Comparison of ENCODE assay signal across 14 mouse cellular contexts in the genomic region with DNA sequence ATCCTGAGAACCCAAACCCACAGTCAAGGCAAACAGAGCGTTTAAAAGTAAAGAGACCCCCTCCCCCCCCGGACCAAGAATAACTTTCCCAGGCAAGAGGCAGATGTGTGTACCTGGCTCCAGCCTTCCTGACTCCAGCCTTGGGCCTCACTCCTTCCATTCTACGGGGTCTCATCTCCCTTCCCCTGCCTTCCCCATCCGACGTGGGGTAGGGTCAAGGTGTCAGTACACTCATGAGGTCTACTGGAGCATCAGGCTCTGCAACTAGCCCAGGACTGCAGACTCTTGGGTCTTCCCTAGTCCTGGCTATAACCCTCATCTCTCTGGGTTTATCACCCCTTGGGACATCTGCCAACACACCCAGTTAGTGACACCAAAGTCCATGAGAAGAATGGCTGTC. TPM values are rescaled to one million over a fixed set of nuclear protein-coding genes. Genes with fewer than 3 reads are reported as not detected.
DNase-seq lines count a peak whose midpoint lies in the region; ATAC-seq and TF ChIP-seq lines count a peak whose summit lies in the region.
"Had no signal": no experiment of that assay in that cellular context is flagged by ENCODE, and none has a peak within 500 bp of the region (broad histone marks: within the 10 kb centered on the region; RNA-seq: fewer than 3 reads in every experiment).

No protein-coding gene starts in this region.

- 73% methylated on average over 5 of the region's 5 CpGs for WGBS in heart, embryonic 16.5 days
- 91% methylated on average over 5 of the region's 5 CpGs for WGBS in midbrain, embryonic 13.5 days
- 88% methylated on average over 5 of the region's 5 CpGs for WGBS in midbrain, embryonic 14.5 days
- 47% methylated on average over 5 of the region's 5 CpGs for WGBS in liver, postnatal 0 days (ENCODE audit: insufficient replicate concordance)

- TF ChIP-seq EP300 in liver, postnatal 0 days (IDR thresholded peaks at IDR 0.05; ENCODE audit: low read depth): no peak

- no peaks in the 10 kb centered on the region for H3K9me3 ChIP-seq in heart, embryonic 16.5 days (replicated peaks; ENCODE audit: control insufficient read depth, low read length)
- no peaks in the 10 kb centered on the region for H3K9me3 ChIP-seq in midbrain, embryonic 13.5 days
- no peaks in the 10 kb centered on the region for H3K9me3 ChIP-seq in midbrain, embryonic 14.5 days (ENCODE audit: control insufficient read depth, low read length)
- no peaks in the 10 kb centered on the region for H3K9me3 ChIP-seq in liver, postnatal 0 days (ENCODE audit: low read length)
- H3K9me3 ChIP-seq: embryonic facial prominence, embryonic 15.5 days; heart, embryonic 10.5 days had no signal

- TF ChIP-seq CTCF in bone marrow macrophage, adult 2 months (IDR thresholded peaks at IDR 0.05; ENCODE audit: low read depth, low read length): no peak
- TF ChIP-seq CTCF in liver, postnatal 0 days (IDR thresholded peaks at IDR 0.05; ENCODE audit: low read depth): no peak

- no peaks in the 10 kb centered on the region for H3K36me3 ChIP-seq in heart, embryonic 16.5 days (ENCODE audit: control insufficient read depth, insufficient read depth)
- no peaks in the 10 kb centered on the region for H3K36me3 ChIP-seq in midbrain, embryonic 13.5 days
- no peaks in the 10 kb centered on the region for H3K36me3 ChIP-seq in midbrain, embryonic 14.5 days (ENCODE audit: control insufficient read depth, insufficient read depth, low read length)
- no peaks in the 10 kb centered on the region for H3K36me3 ChIP-seq in liver, postnatal 0 days (replicated peaks; ENCODE audit: insufficient read depth, low read length)
- H3K36me3 ChIP-seq: embryonic facial prominence, embryonic 15.5 days; heart, embryonic 10.5 days had no signal

- no peak overlapping the region for H3K27ac ChIP-seq in heart, embryonic 16.5 days (ENCODE audit: low read length)
- H3K27ac ChIP-seq in midbrain, embryonic 13.5 days: no peak overlapping the region
- H3K27ac ChIP-seq in midbrain, embryonic 14.5 days (replicated peaks; ENCODE audit: low read depth, low read length): no peak overlapping the region
- H3K27ac ChIP-seq in bone marrow macrophage, adult 2 months (ENCODE audit: insufficient read depth, low read depth, low read length): no peak overlapping the region
- H3K27ac ChIP-seq in liver, postnatal 0 days (ENCODE audit: low read depth): no peak overlapping the region
- H3K27ac ChIP-seq: embryonic facial prominence, embryonic 15.5 days had no signal

- ATAC-seq in heart, embryonic 16.5 days (replicated peaks; ENCODE audit: extremely low read depth, insufficient read depth, low FRiP score): no peak
- peak; percentile 40; the same call in 1 of the 2 replicates for ATAC-seq in midbrain, embryonic 13.5 days
- no peak; the same call in 1 of the 2 replicates for ATAC-seq in midbrain, embryonic 14.5 days (ENCODE audit: low FRiP score, low TSS enrichment)
- no peak for ATAC-seq in liver, postnatal 0 days
- ATAC-seq in erythroblast, adult 5-6 weeks (replicated peaks; ENCODE audit: low FRiP score, poor library complexity, severe bottlenecking): no peak

- TF ChIP-seq POLR2A in bone marrow macrophage, adult 2 months (IDR thresholded peaks at IDR 0.05; ENCODE audit: borderline replicate concordance, low read depth, low read length): no peak

- H3K4me1 ChIP-seq in heart, embryonic 16.5 days (ENCODE audit: control insufficient read depth, insufficient read depth, low read length): peaks cover 5% of the 10 kb centered on the region; the same call in 1 of the 2 replicates
- no peaks in the 10 kb centered on the region for H3K4me1 ChIP-seq in midbrain, embryonic 13.5 days (replicated peaks)
- H3K4me1 ChIP-seq in midbrain, embryonic 14.5 days (ENCODE audit: control insufficient read depth, insufficient read depth, low read length): no peaks in the 10 kb centered on the region
- peaks cover 7% of the 10 kb centered on the region for H3K4me1 ChIP-seq in bone marrow macrophage, adult 2 months (ENCODE audit: control insufficient read depth, insufficient read depth, low read length)
- H3K4me1 ChIP-seq in liver, postnatal 0 days (ENCODE audit: insufficient read depth): peaks cover 10% of the 10 kb centered on the region

- no peaks in the 10 kb centered on the region for H3K27me3 ChIP-seq in heart, embryonic 16.5 days (ENCODE audit: control insufficient read depth, insufficient read depth, low read length)
- H3K27me3 ChIP-seq in midbrain, embryonic 13.5 days: 0 out of 2 replicates have a peak, but pooled peaks cover 5% of the 10 kb centered on the region
- H3K27me3 ChIP-seq in midbrain, embryonic 14.5 days (ENCODE audit: control insufficient read depth, insufficient read depth, low read length): no peaks in the 10 kb centered on the region
- H3K27me3 ChIP-seq in liver, postnatal 0 days (ENCODE audit: insufficient read depth, low read length): no peaks in the 10 kb centered on the region
- H3K27me3 ChIP-seq: embryonic facial prominence, embryonic 15.5 days had no signal

- intact Hi-C loops in heart, postnatal 14 days (cut with DNase I): no loop called here

- 0 out of 2 replicates have a peak overlapping the region, but pooled peaks have one; percentile 50 for H3K4me2 ChIP-seq in heart, embryonic 16.5 days (ENCODE audit: low read depth, low read length)
- no peak overlapping the region for H3K4me2 ChIP-seq in midbrain, embryonic 13.5 days (replicated peaks)
- H3K4me2 ChIP-seq in midbrain, embryonic 14.5 days (ENCODE audit: low read length): no peak overlapping the region
- H3K4me2 ChIP-seq in liver, postnatal 0 days (ENCODE audit: low read depth, low read length): peak overlapping the region; percentile 26; the same call in 1 of the 2 replicates

- H3K9ac ChIP-seq in heart, embryonic 16.5 days (ENCODE audit: low read length): no peak overlapping the region
- no peak overlapping the region for H3K9ac ChIP-seq in midbrain, embryonic 13.5 days (replicated peaks)
- no peak overlapping the region for H3K9ac ChIP-seq in midbrain, embryonic 14.5 days (replicated peaks; ENCODE audit: low read length)
- H3K9ac ChIP-seq in liver, postnatal 0 days (replicated peaks): no peak overlapping the region
- H3K9ac ChIP-seq: embryonic facial prominence, embryonic 15.5 days had no signal

- no peak overlapping the region for H3K4me3 ChIP-seq in heart, embryonic 16.5 days (ENCODE audit: low read length)
- H3K4me3 ChIP-seq in midbrain, embryonic 13.5 days (replicated peaks): no peak overlapping the region
- H3K4me3 ChIP-seq in midbrain, embryonic 14.5 days (replicated peaks; ENCODE audit: low read depth, low read length): no peak overlapping the region
- peak overlapping the region; percentile 51 for H3K4me3 ChIP-seq in bone marrow macrophage, adult 2 months (ENCODE audit: insufficient read depth, low read length)
- no peak overlapping the region for H3K4me3 ChIP-seq in liver, postnatal 0 days (ENCODE audit: low read depth, low read length)
- H3K4me3 ChIP-seq: embryonic facial prominence, embryonic 15.5 days had no signal

- DNase-seq in heart, postnatal 14 days: no peak
- no peak for DNase-seq in midbrain, embryonic 14.5 days
- no peak for DNase-seq in liver, postnatal 0 days

RNA-seq across cellular contexts. Expression of a gene that starts 5.7 kb away (rescaled TPM):
- not detected in 2 replicates for polyA plus RNA-seq in heart, embryonic 16.5 days (2015; fragmentation: Nextera tagmentation; extraction: Ambion mirVana)
- not detected for total RNA-seq in heart, postnatal 14 days (2021)
- not detected in 2 replicates for polyA plus RNA-seq in midbrain, embryonic 13.5 days (2015; fragmentation: Nextera tagmentation; extraction: Ambion mirVana)
- not detected in 2 replicates for polyA plus RNA-seq in midbrain, embryonic 14.5 days (2014; fragmentation: Nextera tagmentation; extraction: Ambion mirVana)
- polyA plus RNA-seq in bone marrow macrophage, adult 2 months (2012; ENCODE audit: insufficient read depth, insufficient read length, missing spikeins): not detected in 2 replicates
- polyA plus RNA-seq in liver, postnatal 0 days (2015; fragmentation: Nextera tagmentation; extraction: Ambion mirVana): not detected in 2 replicates
- not detected in 2 replicates for total RNA-seq in erythroblast, adult 5-6 weeks (2015; ENCODE audit: low replicate concordance)
- total RNA-seq in erythroblast, adult 5-6 weeks (2017; ENCODE audit: low replicate concordance): not detected in 2 replicates
- total RNA-seq: left cerebral cortex, adult 8-10 months had no signal
- polyA plus RNA-seq: cortical plate, adult 2 months; inflammation-experienced regulatory T-cells, adult 6 months had no signal

RNA-seq across cellular contexts. Expression of a gene that starts 12.8 kb away (rescaled TPM):
- not detected in 2 replicates for polyA plus RNA-seq in heart, embryonic 16.5 days (2015; fragmentation: Nextera tagmentation; extraction: Ambion mirVana)
- total RNA-seq in heart, postnatal 14 days (2021): not detected
- polyA plus RNA-seq in midbrain, embryonic 13.5 days (2015; fragmentation: Nextera tagmentation; extraction: Ambion mirVana): not detected in 2 replicates
- polyA plus RNA-seq in midbrain, embryonic 14.5 days (2014; fragmentation: Nextera tagmentation; extraction: Ambion mirVana): not detected in 2 replicates
- not detected in 2 replicates for polyA plus RNA-seq in bone marrow macrophage, adult 2 months (2012; ENCODE audit: insufficient read depth, insufficient read length, missing spikeins)
- polyA plus RNA-seq in liver, postnatal 0 days (2015; fragmentation: Nextera tagmentation; extraction: Ambion mirVana): not detected in 2 replicates
- total RNA-seq in erythroblast, adult 5-6 weeks (2015; ENCODE audit: low replicate concordance): not detected in 2 replicates
- total RNA-seq in erythroblast, adult 5-6 weeks (2017; ENCODE audit: low replicate concordance): 1.5 TPM in 1 of 2 replicates, not detected in the other
- total RNA-seq: adrenal gland, postnatal 10 days had no signal
- polyA plus RNA-seq: cortical plate, adult 2 months; embryonic facial prominence, embryonic 15.5 days; heart, embryonic 10.5 days; inflammation-experienced regulatory T-cells, adult 6 months; limb, embryonic 14.5 days had no signal

RNA-seq across cellular contexts. Expression of a gene that starts 31.1 kb away (rescaled TPM):
- 17.7 and 18.2 TPM in 2 replicates for polyA plus RNA-seq in heart, embryonic 16.5 days (2015; fragmentation: Nextera tagmentation; extraction: Ambion mirVana)
- total RNA-seq in heart, postnatal 14 days (2021): 1 to 10 TPM; 5.3 to 6.4 TPM
- 15.5 and 16.2 TPM in 2 replicates for polyA plus RNA-seq in midbrain, embryonic 13.5 days (2015; fragmentation: Nextera tagmentation; extraction: Ambion mirVana)
- 10.7 and 12.5 TPM in 2 replicates for polyA plus RNA-seq in midbrain, embryonic 14.5 days (2014; fragmentation: Nextera tagmentation; extraction: Ambion mirVana)
- 11.1 and 11.6 TPM in 2 replicates for polyA plus RNA-seq in bone marrow macrophage, adult 2 months (2012; ENCODE audit: insufficient read depth, insufficient read length, missing spikeins)
- 11.6 and 12.4 TPM in 2 replicates for polyA plus RNA-seq in liver, postnatal 0 days (2015; fragmentation: Nextera tagmentation; extraction: Ambion mirVana)
- 3.1 and 9.6 TPM in 2 replicates for total RNA-seq in erythroblast, adult 5-6 weeks (2015; ENCODE audit: low replicate concordance)
- total RNA-seq in erythroblast, adult 5-6 weeks (2017; ENCODE audit: low replicate concordance): 0.28 and 1.5 TPM in 2 replicates

RNA-seq across cellular contexts. Expression of a gene that starts 37.6 kb away (rescaled TPM):
- not detected in 2 replicates for polyA plus RNA-seq in heart, embryonic 16.5 days (2015; fragmentation: Nextera tagmentation; extraction: Ambion mirVana)
- total RNA-seq in heart, postnatal 14 days (2021): not detected
- not detected in 2 replicates for polyA plus RNA-seq in midbrain, embryonic 13.5 days (2015; fragmentation: Nextera tagmentation; extraction: Ambion mirVana)
- not detected in 2 replicates for polyA plus RNA-seq in midbrain, embryonic 14.5 days (2014; fragmentation: Nextera tagmentation; extraction: Ambion mirVana)
- polyA plus RNA-seq in bone marrow macrophage, adult 2 months (2012; ENCODE audit: insufficient read depth, insufficient read length, missing spikeins): not detected in 2 replicates
- not detected in 2 replicates for polyA plus RNA-seq in liver, postnatal 0 days (2015; fragmentation: Nextera tagmentation; extraction: Ambion mirVana)
- total RNA-seq in erythroblast, adult 5-6 weeks (2015; ENCODE audit: low replicate concordance): not detected in 2 replicates
- total RNA-seq in erythroblast, adult 5-6 weeks (2017; ENCODE audit: low replicate concordance): not detected in 2 replicates
- total RNA-seq: adrenal gland, postnatal 10 days; left cerebral cortex, adult 8-10 months had no signal
- polyA plus RNA-seq: cortical plate, adult 2 months; embryonic facial prominence, embryonic 15.5 days; heart, embryonic 10.5 days; inflammation-experienced regulatory T-cells, adult 6 months had no signal

RNA-seq across cellular contexts. Expression of a gene that starts 43.2 kb away (rescaled TPM):
- 0.11 and 0.24 TPM in 2 replicates for polyA plus RNA-seq in heart, embryonic 16.5 days (2015; fragmentation: Nextera tagmentation; extraction: Ambion mirVana)
- under 1 TPM in 1 of 2 experiments, not detected in 1; 0.14 TPM for total RNA-seq in heart, postnatal 14 days (2021)
- 0.22 and 0.24 TPM in 2 replicates for polyA plus RNA-seq in midbrain, embryonic 13.5 days (2015; fragmentation: Nextera tagmentation; extraction: Ambion mirVana)
- polyA plus RNA-seq in midbrain, embryonic 14.5 days (2014; fragmentation: Nextera tagmentation; extraction: Ambion mirVana): 0.16 and 0.18 TPM in 2 replicates
- polyA plus RNA-seq in bone marrow macrophage, adult 2 months (2012; ENCODE audit: insufficient read depth, insufficient read length, missing spikeins): not detected in 2 replicates
- not detected in 2 replicates for polyA plus RNA-seq in liver, postnatal 0 days (2015; fragmentation: Nextera tagmentation; extraction: Ambion mirVana)
- total RNA-seq in erythroblast, adult 5-6 weeks (2015; ENCODE audit: low replicate concordance): not detected in 2 replicates
- total RNA-seq in erythroblast, adult 5-6 weeks (2017; ENCODE audit: low replicate concordance): not detected in 2 replicates
- total RNA-seq: adrenal gland, postnatal 10 days had no signal

Comparison
In these comparisons a context has a peak if more than half of its experiments do, and no peak if none do; other contexts are left out.
1. H3K4me2 ChIP-seq: peak in heart, embryonic 16.5 days (single experiment) and liver, postnatal 0 days (single experiment); none in midbrain, embryonic 13.5 days (single experiment) and midbrain, embryonic 14.5 days (single experiment).